Mouse (Mus musculus): ENCODE data around the gene Dnase1l2. TPM values are rescaled to one million over a fixed set of nuclear protein-coding genes. Genes with fewer than 3 reads are reported as not detected.

The Dnase1l2 gene
- total RNA-seq, 2 experiments from 2014 or later: 1.0 to 1.3 TPM

Other genes starting within 250 kb of the Dnase1l2 start
- gene Tbc1d24, start 237.5 kb downstream of the Dnase1l2 start, total RNA-seq (2021): 1 to 10 TPM; 4.2 to 5.5 TPM
- gene Ntn3, start 233.6 kb downstream of the Dnase1l2 start, total RNA-seq (2021): under 1 TPM; 0.21 to 0.31 TPM
- 1 to 10 TPM; 1.2 to 1.5 TPM for gene Tedc2, start 222.3 kb downstream of the Dnase1l2 start, total RNA-seq (2021)
- gene Ccnf, start 191.6 kb downstream of the Dnase1l2 start, total RNA-seq (2021): under 1 TPM; 0.25 to 0.50 TPM
- not detected for gene Abca17, start 92.0 kb downstream of the Dnase1l2 start, total RNA-seq (2021)
- 1 to 10 TPM; 6.9 to 7.1 TPM for gene Abca3, start 91.2 kb downstream of the Dnase1l2 start, total RNA-seq (2021)
- gene Rnps1, start 28.5 kb downstream of the Dnase1l2 start, total RNA-seq (2021): 10 to 100 TPM; 52.1 to 57.5 TPM
- 100 to 1,000 TPM; 158 to 163 TPM for gene Eci1, start 16.5 kb downstream of the Dnase1l2 start, total RNA-seq (2021)
- gene E4f1, start 27.2 kb upstream of the Dnase1l2 start, total RNA-seq (2021): 10 to 100 TPM; 10.8 TPM
- 10 to 100 TPM; 47.6 to 52.1 TPM for gene Pgp, start 27.3 kb upstream of the Dnase1l2 start, total RNA-seq (2021)
- under 1 TPM in 1 of 2 experiments, not detected in 1; 0.31 TPM for gene Bricd5, start 30.8 kb upstream of the Dnase1l2 start, total RNA-seq (2021)
- gene Mlst8, start 36.0 kb upstream of the Dnase1l2 start, total RNA-seq (2021): 10 to 100 TPM in 1 of 2 experiments, 1 to 10 TPM in 1; 9.9 to 11.1 TPM
- under 1 TPM; 0.09 to 0.17 TPM for gene Caskin1, start 45.5 kb upstream of the Dnase1l2 start, total RNA-seq (2021)
- 10 to 100 TPM; 25.7 to 29.7 TPM for gene Traf7, start 84.8 kb upstream of the Dnase1l2 start, total RNA-seq (2021)
- gene Rab26, start 91.1 kb upstream of the Dnase1l2 start, total RNA-seq (2021): not detected
- 10 to 100 TPM; 12.8 to 21.4 TPM for gene Pkd1, start 106.7 kb upstream of the Dnase1l2 start, total RNA-seq (2021)
- gene Tsc2, start 189.5 kb upstream of the Dnase1l2 start, total RNA-seq (2021): 100 to 1,000 TPM in 1 of 2 experiments, 10 to 100 TPM in 1; 83.2 to 105 TPM
- gene Nthl1, start 189.6 kb upstream of the Dnase1l2 start, total RNA-seq (2021): 1 to 10 TPM; 2.5 to 3.5 TPM
- 10 to 100 TPM; 31.8 to 55.0 TPM for gene Slc9a3r2, start 207.2 kb upstream of the Dnase1l2 start, total RNA-seq (2021)
- not detected for gene Npw, start 215.4 kb upstream of the Dnase1l2 start, total RNA-seq (2021)
- gene Zfp598, start 226.6 kb upstream of the Dnase1l2 start, total RNA-seq (2021): 10 to 100 TPM; 23.1 to 25.4 TPM
- under 1 TPM in 1 of 2 experiments, not detected in 1; 0.14 TPM for gene Syngr3, start 246.8 kb upstream of the Dnase1l2 start, total RNA-seq (2021)

All from gastrocnemius, adult 18-20 months (tissue).